Mouse (Mus musculus): ENCODE data around the gene Wipf2. TPM values are rescaled to one million over a fixed set of nuclear protein-coding genes. Genes with fewer than 3 reads are reported as not detected.

The Wipf2 gene
- polyA plus RNA-seq (2015; fragmentation: Nextera tagmentation; extraction: Ambion mirVana), result 3.2 and 3.7 TPM in 2 replicates

GRCm38 (mm10) chr11:98863028-98863750, at the start of gene Wipf2:
Gene Wipf2, plus strand, starts transcription at chr11:98863638.

GRCm38 (mm10) chr11:98836651-98837141, 26.7 kb upstream of the Wipf2 start, which contains the start of gene Rapgefl1:
Gene Rapgefl1, plus strand, starts transcription at chr11:98836785.

GRCm38 (mm10) chr11:98907437-98908173, 44.2 kb downstream of the Wipf2 start, which contains the start of gene Cdc6:
Gene Cdc6, plus strand, starts transcription at chr11:98907801.

GRCm38 (mm10) chr11:98927438-98928076, 64.1 kb downstream of the Wipf2 start, which contains the start of gene Rara:
Gene Rara, plus strand, starts transcription at chr11:98927818.

Other genes with a start within 250 kb of the Wipf2 start
- 0.89 and 0.91 TPM in 2 replicates for gene Gm12355, start 238.0 kb upstream of the Wipf2 start, polyA plus RNA-seq (2015; fragmentation: Nextera tagmentation; extraction: Ambion mirVana)
- not detected in 2 replicates for gene Gsdma3, start 237.3 kb upstream of the Wipf2 start, polyA plus RNA-seq (2015; fragmentation: Nextera tagmentation; extraction: Ambion mirVana)
- not detected in 2 replicates for gene Gsdma2, start 216.9 kb upstream of the Wipf2 start, polyA plus RNA-seq (2015; fragmentation: Nextera tagmentation; extraction: Ambion mirVana)
- 0.08 and 0.10 TPM in 2 replicates for gene Gsdma, start 199.3 kb upstream of the Wipf2 start, polyA plus RNA-seq (2015; fragmentation: Nextera tagmentation; extraction: Ambion mirVana)
- 97.4 and 100 TPM in 2 replicates for gene Psmd3, start 181.1 kb upstream of the Wipf2 start, polyA plus RNA-seq (2015; fragmentation: Nextera tagmentation; extraction: Ambion mirVana)
- gene Csf3, start 162.4 kb upstream of the Wipf2 start, polyA plus RNA-seq (2015; fragmentation: Nextera tagmentation; extraction: Ambion mirVana), result not detected in 2 replicates
- 22.2 and 22.7 TPM in 2 replicates for gene Med24, start 134.2 kb upstream of the Wipf2 start, polyA plus RNA-seq (2015; fragmentation: Nextera tagmentation; extraction: Ambion mirVana)
- gene Thra, start 123.0 kb upstream of the Wipf2 start, polyA plus RNA-seq (2015; fragmentation: Nextera tagmentation; extraction: Ambion mirVana), result 15.5 and 19.9 TPM in 2 replicates
- gene Nr1d1, start 88.3 kb upstream of the Wipf2 start, polyA plus RNA-seq (2015; fragmentation: Nextera tagmentation; extraction: Ambion mirVana), result 0.90 and 1.2 TPM in 2 replicates
- gene Msl1, start 68.1 kb upstream of the Wipf2 start, polyA plus RNA-seq (2015; fragmentation: Nextera tagmentation; extraction: Ambion mirVana), result 15.0 and 18.0 TPM in 2 replicates
- 15.9 and 16.2 TPM in 2 replicates for gene Casc3, start 58.7 kb upstream of the Wipf2 start, polyA plus RNA-seq (2015; fragmentation: Nextera tagmentation; extraction: Ambion mirVana)
- 0.19 and 0.38 TPM in 2 replicates for gene Rapgefl1, start 26.9 kb upstream of the Wipf2 start, polyA plus RNA-seq (2015; fragmentation: Nextera tagmentation; extraction: Ambion mirVana)
- gene Cdc6, start 44.2 kb downstream of the Wipf2 start, polyA plus RNA-seq (2015; fragmentation: Nextera tagmentation; extraction: Ambion mirVana), result 59.7 and 71.2 TPM in 2 replicates
- gene Rara, start 64.2 kb downstream of the Wipf2 start, polyA plus RNA-seq (2015; fragmentation: Nextera tagmentation; extraction: Ambion mirVana), result 13.0 and 18.8 TPM in 2 replicates
- gene Gjd3, start 119.4 kb downstream of the Wipf2 start, polyA plus RNA-seq (2015; fragmentation: Nextera tagmentation; extraction: Ambion mirVana), result 0.52 TPM in 1 of 2 replicates, not detected in the other
- gene Top2a, start 160.6 kb downstream of the Wipf2 start, polyA plus RNA-seq (2015; fragmentation: Nextera tagmentation; extraction: Ambion mirVana), result 227 and 254 TPM in 2 replicates
- 250 and 413 TPM in 2 replicates for gene Igfbp4, start 177.6 kb downstream of the Wipf2 start, polyA plus RNA-seq (2015; fragmentation: Nextera tagmentation; extraction: Ambion mirVana)
- gene Tns4, start 225.7 kb downstream of the Wipf2 start, polyA plus RNA-seq (2015; fragmentation: Nextera tagmentation; extraction: Ambion mirVana), result 0.65 and 0.70 TPM in 2 replicates

Data from spleen, postnatal 0 days (tissue).